Comparison of ENCODE assay signal across 26 mouse cellular contexts in genomic region chr17:83898531-83898930, GRCm38 (mm10). TPM values are rescaled to one million over a fixed set of nuclear protein-coding genes. Genes with fewer than 3 reads are reported as not detected.
A peak's percentile ranks its signal among the peaks of the same experiment; 100 is the strongest.
DNase-seq lines count a peak whose midpoint lies in the region; ATAC-seq lines count a peak whose summit lies in the region.
"Had no signal": no experiment of that assay in that cellular context is flagged by ENCODE, and none has a peak within 500 bp of the region (broad histone marks: within the 10 kb centered on the region; RNA-seq: fewer than 3 reads in every experiment).

No protein-coding gene starts in this region.

- 0 out of 2 replicates have a peak overlapping the region, but pooled peaks have one; percentile 69 for H3K27ac ChIP-seq in midbrain, embryonic 10.5 days (replicated peaks)
- no peak overlapping the region for H3K27ac ChIP-seq in midbrain, embryonic 15.5 days
- H3K27ac ChIP-seq in limb, embryonic 12.5 days, result peak overlapping the region; percentile 29; the same call in 1 of the 2 replicates
- H3K27ac ChIP-seq: forebrain, embryonic 15.5 days; heart, embryonic 15.5 days; hindbrain, embryonic 13.5 days; left cerebral cortex, adult 2 months; liver, embryonic 13.5 days had no signal

- H3K4me2 ChIP-seq in midbrain, embryonic 15.5 days, result no peak overlapping the region
- no peak overlapping the region for H3K4me2 ChIP-seq in limb, embryonic 12.5 days
- H3K4me2 ChIP-seq: forebrain, embryonic 15.5 days; heart, embryonic 15.5 days; hindbrain, embryonic 13.5 days; liver, embryonic 13.5 days had no signal

- peak; percentile 38 to 41 for DNase-seq in kidney, adult 8-10 months
- no peak for DNase-seq in kidney, postnatal 4 days
- DNase-seq in midbrain, embryonic 10.5 days (ENCODE audit: low spot score), result no peak
- no peak for DNase-seq in layer of hippocampus, adult 9-10 months (ENCODE audit: low spot score)
- DNase-seq in cerebellum, adult 8-10 months, result no peak
- DNase-seq: adrenal gland, postnatal 25 days; cerebellum, adult 11-12 months; cerebellum, postnatal 10 days; gastrocnemius, postnatal 25 days; heart, adult 11 months; liver, embryonic 13.5 days; lung, adult 2 months; lung, postnatal 14 days; right cerebral cortex, postnatal 25 days; spleen, adult 18-20 months; thymus, postnatal 4 days had no signal

- peaks cover 12% of the 10 kb centered on the region; the same call in 1 of the 2 replicates for H3K27me3 ChIP-seq in midbrain, embryonic 10.5 days (ENCODE audit: low read depth, poor library complexity, severe bottlenecking)
- H3K27me3 ChIP-seq in midbrain, embryonic 15.5 days (replicated peaks), result no peaks in the 10 kb centered on the region
- 0 out of 2 replicates have a peak, but pooled peaks cover 4% of the 10 kb centered on the region for H3K27me3 ChIP-seq in limb, embryonic 12.5 days
- H3K27me3 ChIP-seq: forebrain, embryonic 15.5 days; heart, embryonic 15.5 days; hindbrain, embryonic 13.5 days had no signal

- no peaks in the 10 kb centered on the region for H3K9me3 ChIP-seq in midbrain, embryonic 10.5 days (replicated peaks)
- H3K9me3 ChIP-seq in midbrain, embryonic 15.5 days, result no peaks in the 10 kb centered on the region
- no peaks in the 10 kb centered on the region for H3K9me3 ChIP-seq in limb, embryonic 12.5 days
- H3K9me3 ChIP-seq: forebrain, embryonic 15.5 days; heart, embryonic 10.5 days; heart, embryonic 15.5 days; hindbrain, embryonic 13.5 days; liver, embryonic 13.5 days had no signal

- no peaks in the 10 kb centered on the region for H3K36me3 ChIP-seq in midbrain, embryonic 10.5 days
- H3K36me3 ChIP-seq in midbrain, embryonic 15.5 days (replicated peaks), result no peaks in the 10 kb centered on the region
- no peaks in the 10 kb centered on the region for H3K36me3 ChIP-seq in limb, embryonic 12.5 days
- H3K36me3 ChIP-seq: forebrain, embryonic 15.5 days; heart, embryonic 10.5 days; heart, embryonic 15.5 days; hindbrain, embryonic 13.5 days; liver, embryonic 13.5 days had no signal

- no peak overlapping the region for H3K9ac ChIP-seq in midbrain, embryonic 15.5 days
- no peak overlapping the region for H3K9ac ChIP-seq in limb, embryonic 12.5 days (replicated peaks)
- H3K9ac ChIP-seq: forebrain, embryonic 15.5 days; heart, embryonic 15.5 days; hindbrain, embryonic 13.5 days; liver, embryonic 13.5 days had no signal

- WGBS in midbrain, embryonic 10.5 days, result 93% methylated on average over 5 of the region's 5 CpGs
- 84% methylated on average over 5 of the region's 5 CpGs for WGBS in midbrain, embryonic 15.5 days
- WGBS in limb, embryonic 12.5 days, result 88% methylated on average over 5 of the region's 5 CpGs

- H3K4me1 ChIP-seq in midbrain, embryonic 10.5 days, result peaks cover 20% of the 10 kb centered on the region
- no peaks in the 10 kb centered on the region for H3K4me1 ChIP-seq in midbrain, embryonic 15.5 days
- peaks cover 73% of the 10 kb centered on the region for H3K4me1 ChIP-seq in limb, embryonic 12.5 days (replicated peaks)
- H3K4me1 ChIP-seq: forebrain, embryonic 15.5 days had no signal

- no peak for ATAC-seq in midbrain, embryonic 15.5 days (replicated peaks)
- no peak for ATAC-seq in limb, embryonic 12.5 days (ENCODE audit: insufficient number of reproducible peaks, insufficient read depth, low FRiP score, low TSS enrichment, low read depth)
- ATAC-seq: CD4-positive, CD25-positive, alpha-beta regulatory T cell, adult 4 months; forebrain, embryonic 15.5 days; midbrain, embryonic 16.5 days had no signal

- no peak overlapping the region for H3K4me3 ChIP-seq in midbrain, embryonic 10.5 days
- no peak overlapping the region for H3K4me3 ChIP-seq in midbrain, embryonic 15.5 days
- H3K4me3 ChIP-seq in limb, embryonic 12.5 days (replicated peaks), result no peak overlapping the region
- H3K4me3 ChIP-seq: forebrain, embryonic 15.5 days; heart, embryonic 10.5 days; heart, embryonic 15.5 days; hindbrain, embryonic 13.5 days; left cerebral cortex, adult 2 months; liver, embryonic 13.5 days had no signal

RNA-seq across cellular contexts. Expression of gene Haao, which starts 50.8 kb away (rescaled TPM):
- 0.11 and 0.27 TPM in 2 replicates for polyA plus RNA-seq in midbrain, embryonic 10.5 days (2016; fragmentation: Nextera tagmentation; extraction: Ambion mirVana)
- 0.29 TPM in 1 of 2 replicates, not detected in the other for polyA plus RNA-seq in midbrain, embryonic 15.5 days (2015; fragmentation: Nextera tagmentation; extraction: Ambion mirVana)
- polyA plus RNA-seq in limb, embryonic 12.5 days (2016; fragmentation: Nextera tagmentation; extraction: Ambion mirVana), result 0.35 and 0.94 TPM in 2 replicates
- polyA plus RNA-seq: forebrain, embryonic 15.5 days; neural tube, embryonic 11.5 days had no signal

Comparison
In these comparisons a context has a peak if more than half of its experiments do, and no peak if none do; other contexts are left out.
1. DNase-seq: peak in kidney, adult 8-10 months (2 of 2); none in kidney, postnatal 4 days (0 of 2), midbrain, embryonic 10.5 days (single experiment), layer of hippocampus, adult 9-10 months (single experiment) and cerebellum, adult 8-10 months (single experiment).